Mouse (Mus musculus) neural tube, embryonic 11.5 days (tissue): ENCODE results near the gene Arid5b. TPM values are rescaled to one million over a fixed set of nuclear protein-coding genes. Genes with fewer than 3 reads are reported as not detected.

Experiments
- ATAC-seq: fragments of 200-750 bp; cut with Nextera tagmentation; 2 replicates; pipeline ENCODE4 v1.8.0; 2017; ENCODE audit warnings: moderate number of reproducible peaks, mild to moderate bottlenecking, moderate TSS enrichment, moderate library complexity; ENCODE audit not compliant: insufficient read depth, low FRiP score, low TSS enrichment
- DNase-seq: peaks from one replicate; pipeline ENCODE4 v3.0.0-alpha.2; 2015; ENCODE audit warnings: low spot score
- H3K27ac ChIP-seq: fragments of 300-500 bp; sonication (generic); 2 replicates; pipeline ENCODE4 v1.5.1; 2014; ENCODE audit warnings: low read depth, mild to moderate bottlenecking, low read length
- H3K27me3 ChIP-seq: fragments of 300-500 bp; sonication (generic); 2 replicates; pipeline ENCODE4 v1.6.1; 2014; ENCODE audit warnings: mild to moderate bottlenecking, low read length, mixed read lengths; ENCODE audit not compliant: control insufficient read depth, insufficient read depth
- H3K36me3 ChIP-seq: fragments of 300-500 bp; sonication (generic); 2 replicates; pipeline ENCODE4 v1.6.1; 2014; ENCODE audit warnings: mild to moderate bottlenecking, low read length, moderate library complexity, mixed read lengths; ENCODE audit not compliant: control insufficient read depth, insufficient read depth
- H3K4me1 ChIP-seq: fragments of 300-500 bp; sonication (generic); 2 replicates; pipeline ENCODE4 v1.6.1; 2014; ENCODE audit warnings: low read length, mixed read lengths; ENCODE audit not compliant: control insufficient read depth, insufficient read depth
- H3K4me2 ChIP-seq: fragments of 300-500 bp; sonication (generic); 2 replicates; pipeline ENCODE4 v1.6.1; 2014; ENCODE audit warnings: low read depth, mild to moderate bottlenecking, moderate library complexity
- H3K4me3 ChIP-seq: fragments of 300-500 bp; sonication (generic); 2 replicates; pipeline ENCODE4 v1.5.1; 2014; ENCODE audit warnings: low read depth, low read length
- H3K9ac ChIP-seq: fragments of 300-500 bp; sonication (generic); 2 replicates; pipeline ENCODE4 v1.6.1; 2014; ENCODE audit warnings: mild to moderate bottlenecking, low read length
- H3K9me3 ChIP-seq: fragments of 300-500 bp; sonication (generic); 2 replicates; pipeline ENCODE4 v1.6.1; 2016; ENCODE audit warnings: low read length; ENCODE audit not compliant: control insufficient read depth
- WGBS: fragments of 180-500 bp; shearing (Covaris S2); extraction: QIAGEN DNeasy Blood & Tissue Kit; methylation state at CpG from one replicate; pipeline ENCODE4 v1.1.7; 2014; 5-methylcytosine and 5-hydroxymethylcytosine counted together
- polyA plus RNA-seq: library from polyadenylated mRNA; unstranded; fragments of >200 nt; fragmentation: Nextera tagmentation; extraction: Ambion mirVana; gene quantifications from 2 replicates; pipeline ENCODE4 v1.2.1, GENCODE M21; 2014

Arid5b gene
- polyA plus RNA-seq, 1 experiment from 2014 or later, result 15.0 TPM

DNA sequence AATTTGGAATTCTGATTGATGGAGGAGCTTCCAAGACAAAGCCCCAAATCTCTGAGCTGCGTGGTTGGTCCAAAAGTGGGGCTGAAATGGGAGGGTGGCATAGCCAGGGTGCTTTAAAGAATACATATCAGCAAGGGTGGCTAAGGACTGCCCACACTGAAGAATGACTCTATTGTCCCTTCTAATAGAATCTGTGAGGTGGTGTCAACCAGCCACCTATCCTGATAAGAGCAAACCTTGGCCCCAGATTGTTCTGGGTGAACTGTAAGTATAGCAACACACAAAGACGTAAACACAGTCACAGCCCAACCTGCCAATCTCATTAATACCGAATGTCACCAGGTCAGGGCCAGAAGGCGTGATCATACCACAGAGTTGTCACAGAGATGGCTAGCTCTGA lies 111.4 kb downstream of the Arid5b start:
- Histone ChIP-seq H3K4me2 (no peak overlapping the region), H3K27me3 (no peaks in the 10 kb centered on the region), H3K9ac (no peak overlapping the region), H3K4me3 (no peak overlapping the region), H3K36me3 (no peaks in the 10 kb centered on the region), H3K27ac (no peak overlapping the region), H3K9me3 (no peaks in the 10 kb centered on the region), H3K4me1 (no peaks in the 10 kb centered on the region)
- ATAC-seq, result no peak
- DNase-seq, result no peak
- 73% methylated on average over 4 of the region's 4 CpGs for WGBS

DNA sequence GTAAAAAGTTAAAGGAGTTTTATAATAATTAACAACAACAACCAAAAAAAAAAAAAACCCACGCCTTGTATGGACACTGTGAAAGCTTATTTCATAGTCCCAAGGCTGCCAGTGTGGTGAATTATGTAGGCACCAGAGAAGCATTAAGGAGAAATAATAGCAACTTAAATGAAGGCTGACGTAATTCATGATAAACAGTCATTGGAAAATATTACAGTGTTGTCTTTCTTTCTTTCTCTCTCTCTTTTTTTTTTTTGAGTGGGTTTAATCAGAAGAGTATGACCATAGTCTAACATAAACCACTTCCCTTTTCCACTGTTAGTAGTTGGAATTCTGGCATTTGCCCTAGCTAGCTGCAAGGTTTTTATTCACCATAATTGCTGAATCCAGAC lies 111.8 kb downstream of the Arid5b start:
- ATAC-seq, result no peak
- no peaks in the 10 kb centered on the region for H3K27me3 ChIP-seq
- no peak overlapping the region for H3K4me2 ChIP-seq
- H3K4me3 ChIP-seq, result no peak overlapping the region
- no peak overlapping the region for H3K27ac ChIP-seq
- no peaks in the 10 kb centered on the region for H3K36me3 ChIP-seq
- H3K9ac ChIP-seq, result no peak overlapping the region
- DNase-seq, result no peak
- H3K4me1 ChIP-seq, result no peaks in the 10 kb centered on the region
- H3K9me3 ChIP-seq, result no peaks in the 10 kb centered on the region
- WGBS, result 68% methylated on average over 2 of the region's 2 CpGs

DNA sequence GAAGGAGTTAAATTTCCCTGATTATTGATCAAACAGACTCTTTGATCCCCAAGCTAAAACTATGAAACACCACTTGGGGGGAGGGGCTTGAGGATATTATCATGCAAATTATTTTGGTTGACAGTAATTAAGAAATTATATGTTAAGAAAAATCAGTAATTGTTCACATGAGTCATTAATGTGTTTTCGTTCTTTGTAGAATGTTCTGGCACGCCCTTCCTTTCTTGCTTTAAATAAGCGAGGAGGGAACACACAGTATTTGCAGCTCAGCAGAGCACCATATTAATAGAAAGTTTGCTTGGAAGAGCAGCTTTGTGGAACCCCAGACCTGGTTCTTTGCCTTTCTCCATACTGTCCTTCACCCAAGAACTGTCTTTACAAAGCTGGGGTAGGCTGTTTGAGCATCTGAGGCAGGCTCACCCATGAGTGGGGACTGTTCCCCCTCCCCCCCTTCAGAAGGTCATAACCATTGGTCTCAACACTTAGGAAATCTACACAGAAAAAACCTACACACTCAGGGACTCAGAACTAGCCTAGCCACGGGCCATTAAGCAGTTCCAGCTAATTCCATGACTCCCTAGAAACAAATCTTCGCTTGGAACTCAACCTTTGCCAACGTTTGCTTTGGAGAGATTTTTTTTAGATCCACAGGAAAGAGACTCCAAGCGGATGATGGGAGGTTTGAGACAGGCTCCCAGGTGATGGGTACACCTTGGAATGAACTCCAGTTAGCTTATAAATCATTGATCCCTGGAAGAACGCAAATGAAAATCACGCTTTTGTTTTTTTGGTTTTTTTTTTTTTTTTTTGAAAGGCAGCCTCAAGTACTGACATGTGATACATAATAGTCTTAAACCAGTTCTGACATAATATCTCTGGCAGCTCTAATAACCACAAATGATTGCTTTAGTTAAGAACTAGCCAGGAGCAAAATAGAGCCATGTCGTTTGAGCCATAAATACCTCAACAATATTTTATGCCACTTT lies 112.5 kb downstream of the Arid5b start:
- 65% methylated on average over 10 of the region's 10 CpGs for WGBS
- Histone ChIP-seq H3K27ac (no peak overlapping the region), H3K9ac (no peak overlapping the region), H3K4me1 (no peaks in the 10 kb centered on the region), H3K9me3 (no peaks in the 10 kb centered on the region), H3K27me3 (no peaks in the 10 kb centered on the region), H3K4me2 (no peak overlapping the region), H3K36me3 (no peaks in the 10 kb centered on the region), H3K4me3 (no peak overlapping the region)
- no peak for ATAC-seq
- no peak for DNase-seq

DNA sequence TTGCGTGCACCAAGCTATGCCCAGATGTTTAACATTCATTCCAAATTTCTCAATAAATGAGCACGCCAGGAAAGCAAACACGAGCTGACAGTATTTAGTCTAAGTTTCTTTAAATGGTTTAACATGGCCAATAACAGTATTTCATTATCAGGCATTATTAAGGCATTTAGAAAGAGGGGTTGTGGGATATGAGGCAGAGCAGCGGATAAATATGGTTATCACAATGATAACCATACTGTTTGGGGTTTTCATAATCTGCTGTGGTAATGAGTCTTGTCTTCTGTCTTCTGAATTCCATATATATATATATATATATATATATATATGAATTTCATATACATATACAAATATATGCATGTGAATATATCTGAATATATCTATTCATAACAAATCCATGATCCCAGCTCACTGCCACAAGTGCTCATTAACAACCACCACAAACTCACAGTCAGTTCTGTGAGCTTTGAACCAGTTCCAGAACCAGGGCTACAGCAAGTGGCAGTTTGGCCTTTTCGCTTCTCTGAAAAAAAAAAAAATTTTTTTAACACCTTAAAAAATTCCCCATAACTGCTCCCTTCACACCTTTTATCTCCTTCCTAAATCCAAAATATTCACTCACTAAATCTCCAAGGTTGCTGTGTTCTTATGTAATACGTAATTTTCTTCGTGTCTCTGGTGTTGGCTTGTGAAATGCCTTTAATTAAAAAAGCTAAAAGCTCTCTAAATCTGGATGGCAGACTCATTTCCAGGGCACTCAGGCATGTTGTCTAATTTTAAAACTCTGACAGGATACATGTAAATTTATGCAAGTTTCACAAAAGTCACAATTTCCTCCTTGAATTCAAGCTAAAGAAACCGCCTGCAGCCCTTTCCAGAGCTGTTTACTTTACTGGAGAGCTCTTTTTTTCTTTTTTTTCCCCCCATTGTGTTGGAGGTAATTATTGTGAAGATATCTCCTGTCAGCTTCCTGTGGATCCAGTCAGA lies 113.5 kb downstream of the Arid5b start:
- ATAC-seq (no peak), DNase-seq (no peak)
- Histone ChIP-seq H3K27me3 (no peaks in the 10 kb centered on the region), H3K4me3 (no peak overlapping the region), H3K4me1 (no peaks in the 10 kb centered on the region), H3K4me2 (no peak overlapping the region), H3K9me3 (no peaks in the 10 kb centered on the region), H3K36me3 (no peaks in the 10 kb centered on the region), H3K27ac (no peak overlapping the region), H3K9ac (no peak overlapping the region)
- 80% methylated on average over 8 of the region's 8 CpGs for WGBS

DNA sequence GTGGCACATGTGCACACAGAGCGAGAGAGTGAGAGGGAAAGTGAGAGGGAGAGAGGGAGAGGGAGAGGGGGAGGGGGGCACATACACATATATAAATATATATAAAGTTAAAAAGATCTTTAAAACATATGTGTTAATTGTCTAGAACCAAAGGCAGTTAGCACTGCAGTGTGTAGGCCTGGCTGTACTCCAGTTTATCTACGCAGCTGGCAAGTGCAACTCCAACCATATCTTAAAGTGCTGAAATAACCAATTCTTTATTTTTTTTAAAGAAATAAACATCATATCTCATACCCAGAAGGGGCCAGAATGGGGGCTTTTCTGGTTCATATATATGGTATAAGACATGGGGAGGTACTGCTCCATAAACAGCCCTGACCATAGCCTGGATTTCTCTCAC lies 114.4 kb downstream of the Arid5b start:
- ATAC-seq (no peak), DNase-seq (no peak)
- H3K4me2 ChIP-seq, result no peak overlapping the region
- H3K4me3 ChIP-seq, result no peak overlapping the region
- no peaks in the 10 kb centered on the region for H3K27me3 ChIP-seq
- no peaks in the 10 kb centered on the region for H3K9me3 ChIP-seq
- no peaks in the 10 kb centered on the region for H3K4me1 ChIP-seq
- no peaks in the 10 kb centered on the region for H3K36me3 ChIP-seq
- H3K9ac ChIP-seq, result no peak overlapping the region
- 95% methylated on average over 2 of the region's 2 CpGs for WGBS
- H3K27ac ChIP-seq, result no peak overlapping the region

DNA sequence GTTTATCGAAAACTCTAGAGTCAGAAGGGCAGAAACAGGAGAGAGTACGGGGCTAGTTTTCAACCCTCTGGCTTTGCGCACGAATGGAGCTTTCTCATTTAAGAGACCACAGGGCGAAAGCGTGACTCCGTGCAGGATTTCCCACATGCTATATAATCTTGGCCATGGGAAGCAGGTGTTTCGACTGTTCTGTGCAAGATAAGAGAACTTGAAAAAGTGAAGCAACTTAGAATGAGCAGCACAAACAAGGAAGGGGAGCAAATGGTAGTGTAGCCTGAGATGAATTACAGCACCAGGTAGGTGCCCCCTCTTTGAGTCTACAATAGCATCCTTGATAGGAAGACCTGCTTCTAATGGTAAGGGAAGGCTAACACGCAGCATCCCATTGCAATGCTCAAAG lies 118.8 kb downstream of the Arid5b start:
- WGBS, result 95% methylated on average over 9 of the region's 9 CpGs
- DNase-seq (no peak), ATAC-seq (no peak)
- no peaks in the 10 kb centered on the region for H3K27me3 ChIP-seq
- H3K4me3 ChIP-seq, result no peak overlapping the region
- H3K4me2 ChIP-seq, result no peak overlapping the region
- no peak overlapping the region for H3K27ac ChIP-seq
- no peaks in the 10 kb centered on the region for H3K9me3 ChIP-seq
- no peak overlapping the region for H3K9ac ChIP-seq
- H3K4me1 ChIP-seq, result no peaks in the 10 kb centered on the region
- H3K36me3 ChIP-seq, result no peaks in the 10 kb centered on the region

DNA sequence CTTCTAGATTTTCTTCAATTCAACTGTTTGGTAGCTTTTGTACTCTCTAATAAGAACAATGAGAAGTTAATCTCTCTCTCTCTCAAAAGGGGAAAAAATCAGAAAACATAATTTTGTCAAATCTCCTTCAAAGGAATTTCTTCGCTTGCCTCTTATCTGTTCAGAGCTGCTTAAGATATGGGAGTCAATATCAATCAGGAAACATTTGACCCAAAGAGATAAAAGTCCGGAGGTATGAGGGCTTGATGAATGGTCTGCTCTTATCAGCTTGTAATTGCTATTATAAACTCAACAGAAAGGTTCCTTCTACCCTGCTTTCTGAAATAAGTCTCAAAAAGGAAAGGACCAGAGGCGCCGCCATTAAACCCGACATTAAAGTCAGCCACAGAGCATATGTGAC lies 120.0 kb downstream of the Arid5b start:
- H3K9ac ChIP-seq, result no peak overlapping the region
- DNase-seq, result no peak
- 94% methylated on average over 5 of the region's 5 CpGs for WGBS
- H3K4me1 ChIP-seq, result 0 out of 2 replicates have a peak, but pooled peaks cover 4% of the 10 kb centered on the region
- H3K36me3 ChIP-seq, result no peaks in the 10 kb centered on the region
- no peak overlapping the region for H3K27ac ChIP-seq
- H3K4me3 ChIP-seq, result no peak overlapping the region
- H3K27me3 ChIP-seq, result no peaks in the 10 kb centered on the region
- no peak overlapping the region for H3K4me2 ChIP-seq
- no peak for ATAC-seq
- no peaks in the 10 kb centered on the region for H3K9me3 ChIP-seq

DNA sequence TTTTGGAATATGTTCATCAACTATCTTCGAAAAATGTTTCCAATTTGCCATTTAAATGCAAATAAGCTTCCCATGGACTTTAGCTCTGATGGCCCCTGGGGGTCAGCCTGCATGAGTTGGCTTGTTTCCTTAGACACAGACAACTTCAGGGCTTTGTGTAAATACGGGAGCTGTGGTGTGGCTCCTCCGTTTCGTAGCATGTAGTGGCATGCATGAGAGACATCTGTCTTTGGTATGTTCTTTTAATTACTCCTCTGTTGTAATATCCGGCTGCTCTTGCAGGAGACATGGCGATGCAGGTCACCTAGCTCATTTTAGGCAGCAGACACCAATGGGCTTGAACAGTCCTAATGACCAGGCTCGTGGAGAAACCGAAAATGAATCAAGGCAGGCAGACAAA lies 121.0 kb downstream of the Arid5b start:
- no peak for ATAC-seq
- Histone ChIP-seq H3K9ac (no peak overlapping the region), H3K27me3 (no peaks in the 10 kb centered on the region), H3K4me2 (no peak overlapping the region), H3K36me3 (no peaks in the 10 kb centered on the region), H3K27ac (no peak overlapping the region), H3K9me3 (no peaks in the 10 kb centered on the region), H3K4me3 (no peak overlapping the region), H3K4me1 (0 out of 2 replicates have a peak, but pooled peaks cover 8% of the 10 kb centered on the region)
- DNase-seq, result no peak
- WGBS, result 75% methylated on average over 8 of the region's 8 CpGs
